Mouse (Mus musculus) lung, adult 2 months (tissue): Measurements from ENCODE around the gene Dchs1.

Experiments used
- CTCF ChIP-seq: fragments of 200-500 bp; IDR thresholded peaks from 2 replicates; pipeline ENCODE4 v1.5.1; 2011; ENCODE audit warnings: mild to moderate bottlenecking, low read length, control low read depth; ENCODE audit not compliant: insufficient read depth
- POLR2A ChIP-seq: fragments of 200-500 bp; IDR thresholded peaks from 2 replicates; pipeline ENCODE4 v1.6.1; 2011; ENCODE audit warnings: low read depth, mild to moderate bottlenecking, control low read depth, low read length, borderline replicate concordance; ENCODE audit errors: extremely low read depth

- TF ChIP-seq POLR2A (no peak), CTCF (no peak)
Observed at GRCm38 (mm10) chr7:105762517-105763270, 24.8 kb downstream of the Dchs1 start.
